Mouse (Mus musculus): ENCODE results near the gene Alpk1.

Gene Alpk1

GRCm38 (mm10) chr3:127780021-127780644, at the start of gene Alpk1:
Gene Alpk1 (minus strand): TSS chr3:127780527.
- peak; percentile 75 to 83 for DNase-seq

DNA sequence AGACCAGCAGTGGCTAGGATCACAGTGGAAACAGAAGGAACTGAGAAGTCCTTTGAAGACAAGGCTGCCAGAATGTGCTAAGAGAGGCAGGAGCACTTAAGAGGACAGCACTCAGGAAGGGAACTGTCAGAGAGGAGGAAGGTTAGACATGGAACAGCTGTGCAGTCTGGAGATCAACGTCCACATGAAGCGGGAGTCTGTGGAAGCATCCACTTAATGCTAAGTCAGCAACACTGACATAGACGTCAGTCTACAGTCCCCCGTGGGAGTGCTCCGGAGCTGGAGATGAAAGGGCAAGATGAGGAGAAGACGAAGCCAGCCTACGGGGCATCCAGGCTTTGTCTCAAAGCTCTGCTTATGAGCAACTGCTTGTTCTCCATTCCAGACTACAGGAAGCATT, 46.8 kb upstream of the Alpk1 start:
- peak; percentile 46 to 79 for DNase-seq

DNA sequence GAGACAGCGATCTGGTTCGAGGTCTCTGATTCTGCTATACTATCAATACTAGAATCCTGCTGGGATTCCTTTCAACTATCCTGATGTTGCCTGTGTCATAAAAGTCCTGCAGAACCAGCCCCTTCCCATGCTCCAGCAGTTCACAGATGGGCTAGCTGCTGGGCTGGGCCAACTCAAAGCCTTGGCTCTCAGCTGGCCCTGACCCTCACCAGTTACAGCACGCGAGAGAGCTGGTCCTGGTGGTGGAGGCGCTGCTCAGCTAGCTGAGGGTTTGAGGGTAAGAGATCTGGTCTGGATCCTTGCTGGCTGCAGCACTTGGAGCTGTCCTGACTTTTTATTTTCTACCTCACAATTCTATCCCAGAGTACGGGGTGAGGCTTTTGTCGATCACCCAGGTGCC, 46.2 kb upstream of the Alpk1 start:
- no peak for DNase-seq

GRCm38 (mm10) chr3:127823886-127824863, 43.8 kb upstream of the Alpk1 start:
- DNase-seq, result no peak

DNA sequence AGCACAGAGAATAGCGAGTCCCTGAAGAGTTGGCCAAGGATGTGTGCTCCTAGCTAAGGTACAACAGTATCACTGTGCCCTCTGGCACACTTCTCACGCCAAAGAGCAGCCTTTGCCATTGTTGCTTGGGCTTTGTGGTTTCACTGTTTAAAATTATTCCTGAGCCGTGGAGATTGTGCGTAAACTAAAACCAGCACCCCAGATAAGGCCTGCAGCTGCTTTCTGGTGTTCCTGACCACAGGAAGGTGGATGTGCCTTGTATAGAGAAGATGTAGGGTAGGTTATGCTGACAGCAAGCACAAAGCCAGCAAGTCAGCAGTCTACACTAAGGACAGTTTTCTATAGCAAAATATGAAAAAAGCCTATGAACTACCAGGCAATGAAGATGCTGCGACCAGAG, 40.9 kb upstream of the Alpk1 start:
- DNase-seq, result no peak

GRCm38 (mm10) chr3:127820400-127820799, 40.1 kb upstream of the Alpk1 start:
- DNase-seq, result no peak

GRCm38 (mm10) chr3:127818694-127819663, 38.7 kb upstream of the Alpk1 start:
- peak; percentile 18 to 72 for DNase-seq

GRCm38 (mm10) chr3:127817120-127817683, 36.9 kb upstream of the Alpk1 start:
- no peak for DNase-seq

DNA sequence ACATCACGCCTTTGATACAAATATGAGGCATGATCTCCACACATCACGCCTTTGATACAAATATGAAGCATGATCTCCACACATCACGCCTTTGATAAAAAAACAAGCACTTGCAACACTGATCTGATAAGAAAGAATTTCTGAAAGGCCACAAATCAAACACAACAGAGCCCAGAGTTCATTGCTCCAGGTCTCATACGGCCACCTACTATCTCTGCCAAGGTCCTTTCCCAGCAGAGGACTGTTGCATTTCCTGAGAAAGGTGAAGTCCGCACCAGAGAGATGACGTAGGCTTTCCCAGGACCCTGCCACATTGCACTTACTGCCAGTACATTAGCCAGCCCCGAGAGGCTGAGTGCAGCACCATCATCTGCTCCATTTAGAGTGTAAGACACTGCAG, 28.8 kb upstream of the Alpk1 start:
- no peak for DNase-seq

GRCm38 (mm10) chr3:127807846-127808245, 27.5 kb upstream of the Alpk1 start:
- no peak for DNase-seq

- DNase-seq, result no peak
These were observed 25.7 kb upstream of the Alpk1 start for GRCm38 (mm10) chr3:127805991-127806390.

- DNase-seq, result no peak
These were observed 24.7 kb upstream of the Alpk1 start for GRCm38 (mm10) chr3:127805071-127805470.

- DNase-seq, result no peak
These were observed 24.1 kb upstream of the Alpk1 start for GRCm38 (mm10) chr3:127804439-127804838.

DNA sequence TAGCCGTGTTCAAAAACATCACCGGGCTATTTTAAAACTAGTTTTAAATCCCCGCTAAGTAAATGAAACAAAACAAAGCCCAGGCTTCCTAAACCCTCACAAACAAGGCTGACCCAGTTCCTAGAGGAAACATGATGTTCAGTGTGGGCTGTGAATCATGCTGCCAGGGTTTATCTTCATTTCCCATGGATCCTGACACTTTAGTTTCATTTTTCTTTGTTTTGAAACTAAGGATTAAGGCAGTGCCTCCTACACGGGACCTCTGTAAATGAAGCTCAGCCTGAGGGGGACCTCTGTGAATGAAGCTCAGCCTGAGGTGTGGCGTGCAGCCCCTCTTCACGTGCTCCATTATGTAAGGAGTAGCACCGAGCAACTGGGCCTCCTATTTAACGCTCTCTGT, 22.5 kb upstream of the Alpk1 start:
- DNase-seq, result no peak

GRCm38 (mm10) chr3:127801162-127801561, 20.8 kb upstream of the Alpk1 start:
- DNase-seq, result no peak

DNA sequence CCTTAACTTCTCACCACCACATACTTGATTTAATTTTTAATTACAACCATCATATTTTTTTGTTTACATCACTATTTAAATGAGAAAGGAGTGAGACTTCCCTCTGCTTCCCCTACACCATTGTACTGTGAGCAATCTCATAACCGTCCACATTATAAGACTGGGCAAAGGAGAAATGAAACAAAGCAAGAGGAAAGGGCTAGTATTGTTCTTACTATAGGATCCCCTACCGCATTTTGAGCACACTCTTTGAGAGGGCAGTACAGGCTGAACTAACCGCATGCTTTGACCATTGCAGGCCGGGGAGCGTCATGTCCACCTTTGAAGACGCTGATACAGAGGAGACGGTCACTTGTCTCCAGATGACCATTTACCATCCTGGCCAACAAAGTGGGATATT, 15.9 kb upstream of the Alpk1 start:
- no peak for DNase-seq

DNA sequence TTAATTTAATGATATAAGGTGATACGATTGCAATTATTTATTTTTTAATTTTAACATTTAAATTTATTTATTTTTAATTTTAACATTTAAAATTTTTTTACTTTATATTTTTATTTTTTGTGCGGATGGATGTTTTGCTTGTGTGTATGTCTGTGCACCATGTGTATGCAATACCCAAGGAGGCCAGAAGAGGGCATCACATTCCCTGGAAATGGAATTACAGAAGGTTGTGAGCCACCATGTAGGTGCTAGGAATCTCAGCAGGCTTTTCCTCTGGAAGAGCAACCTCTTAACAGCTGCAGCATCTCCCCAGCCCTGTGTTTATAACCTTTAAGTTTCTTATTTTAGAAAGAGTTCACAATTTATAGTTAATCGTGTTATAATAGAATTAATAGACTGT, 15.4 kb upstream of the Alpk1 start:
- no peak for DNase-seq

DNA sequence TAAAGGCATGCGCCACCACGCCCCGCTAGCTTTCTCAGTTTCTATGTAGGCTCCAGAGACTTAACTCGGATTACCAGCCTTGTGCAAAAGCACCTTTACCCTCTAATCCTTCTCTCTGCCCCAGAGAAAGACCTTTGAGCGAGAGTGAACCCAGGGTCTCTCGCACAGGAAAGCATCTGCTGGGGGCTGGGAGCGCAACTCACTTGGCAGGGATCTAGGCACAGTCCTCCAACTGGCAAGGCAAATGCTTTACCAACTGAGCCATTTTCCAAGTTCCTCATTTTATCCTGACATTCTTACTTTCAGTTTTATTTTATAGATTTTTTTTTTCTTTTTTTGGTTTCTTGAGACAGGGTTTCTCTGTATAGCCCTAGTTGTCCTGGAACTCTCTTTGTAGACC, 12.7 kb upstream of the Alpk1 start:
- no peak for DNase-seq

GRCm38 (mm10) chr3:127791595-127792561, 11.6 kb upstream of the Alpk1 start:
- DNase-seq, result no peak

- DNase-seq, result no peak
These were observed 10.7 kb upstream of the Alpk1 start for GRCm38 (mm10) chr3:127791056-127791483.
